Mouse (Mus musculus) forelimb bud, embryonic 11.5 days (tissue): ENCODE data around the gene Mymk.

Experiments used
- DNase-seq: peaks from one replicate; pipeline ENCODE4 v3.0.0-alpha.2; 2012; ENCODE audit warnings: low read depth, low spot score

The Mymk gene

GRCm38 (mm10) chr2:27037008-27037407 lies 35.0 kb downstream of the Mymk start:
- DNase-seq, result no peak

- DNase-seq, result no peak
These were observed 36.0 kb downstream of the Mymk start for GRCm38 (mm10) chr2:27036003-27036402.

DNA sequence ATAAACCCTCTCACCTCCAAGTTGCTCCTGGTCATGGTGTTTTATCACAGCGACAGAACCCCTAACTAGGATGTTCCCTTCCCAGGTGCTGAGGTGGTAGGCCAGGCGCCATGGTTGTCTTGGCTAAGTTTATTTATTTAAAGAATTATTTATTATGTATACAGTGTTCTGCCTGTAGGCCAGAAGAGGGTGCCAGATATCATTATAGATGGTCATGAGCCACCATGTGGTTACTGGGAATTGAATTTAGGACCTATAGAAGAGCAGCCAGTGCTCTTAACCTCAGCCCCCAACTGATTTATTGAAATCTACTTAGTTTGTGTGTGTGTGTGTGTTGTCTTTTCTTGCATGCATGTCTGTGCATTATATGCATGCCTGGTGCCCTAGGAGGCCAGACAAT lies 39.6 kb downstream of the Mymk start:
- DNase-seq, result no peak

DNA sequence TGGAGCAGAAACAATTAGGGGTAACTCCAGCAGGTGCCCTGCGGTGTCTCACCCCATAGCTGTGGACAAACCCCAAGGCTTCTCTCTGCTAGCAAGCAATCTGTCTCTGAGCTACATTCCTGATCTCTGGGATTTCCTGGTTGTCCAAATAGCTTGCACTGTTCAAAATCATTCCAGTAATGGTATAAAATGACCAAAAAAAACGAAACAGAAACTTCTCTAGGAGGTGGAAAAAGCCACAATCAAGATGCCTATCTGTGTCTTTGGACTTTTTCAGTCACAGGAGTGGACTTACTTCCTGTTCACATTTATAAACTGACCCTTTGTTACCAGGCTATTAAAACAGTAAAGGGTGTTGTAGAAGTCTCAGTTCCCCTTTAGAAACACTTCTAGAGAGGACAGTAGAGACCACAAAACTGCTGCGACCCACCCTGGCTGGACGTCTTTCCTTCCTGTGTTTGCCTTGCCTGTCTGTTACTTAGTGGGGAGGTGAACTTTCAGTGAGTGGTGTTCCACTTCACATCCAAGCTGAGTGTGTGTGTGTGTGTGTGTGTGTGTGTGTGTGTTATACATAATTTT lies 43.5 kb downstream of the Mymk start:
- no peak for DNase-seq

DNA sequence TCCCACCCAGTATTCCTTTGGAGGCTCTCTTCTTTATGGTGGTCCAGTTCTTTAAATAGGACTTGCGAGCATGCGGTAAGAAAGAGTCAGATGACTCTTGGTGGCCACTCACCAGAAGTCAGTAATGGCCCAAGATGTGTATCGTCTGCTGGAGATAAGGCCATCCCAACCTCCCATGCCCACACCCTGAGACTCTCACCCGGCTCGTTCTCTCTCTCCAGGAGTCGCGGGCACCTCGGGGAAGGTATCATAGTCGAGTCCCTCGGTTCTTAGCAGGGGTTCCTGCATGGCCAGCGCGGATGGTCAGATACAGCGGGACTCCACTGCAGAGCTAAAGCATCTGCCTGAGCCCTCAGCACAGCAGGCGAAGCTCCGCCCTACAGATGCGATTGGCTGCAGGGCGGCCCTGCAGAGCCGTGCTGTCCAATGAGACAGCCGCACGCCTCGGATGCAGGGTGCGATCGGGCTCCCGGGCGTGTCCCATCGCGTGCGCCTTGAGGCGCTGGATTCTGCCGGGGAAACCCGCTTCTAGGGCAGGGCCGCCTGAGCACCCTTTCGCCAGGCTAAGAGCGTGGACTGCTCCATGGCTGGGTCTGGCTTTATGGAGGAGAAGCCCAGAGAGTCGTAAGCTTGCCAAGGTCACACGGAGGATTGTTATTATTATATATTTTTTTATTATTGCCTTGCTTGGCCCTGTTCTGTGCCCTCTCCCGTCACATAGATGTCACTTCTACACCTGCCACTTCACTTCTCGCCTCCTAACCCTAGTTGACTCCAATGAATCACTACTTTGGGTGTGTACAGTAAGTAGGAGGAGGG lies 44.2 kb downstream of the Mymk start, which contains the start of gene Slc2a6:
TSS of gene Slc2a6 (minus strand) at position 381 of the 819 bp plus-strand sequence.
- DNase-seq, result peak; percentile 81

- DNase-seq, result no peak
These were observed 44.9 kb downstream of the Mymk start for GRCm38 (mm10) chr2:27026857-27027617.

DNA sequence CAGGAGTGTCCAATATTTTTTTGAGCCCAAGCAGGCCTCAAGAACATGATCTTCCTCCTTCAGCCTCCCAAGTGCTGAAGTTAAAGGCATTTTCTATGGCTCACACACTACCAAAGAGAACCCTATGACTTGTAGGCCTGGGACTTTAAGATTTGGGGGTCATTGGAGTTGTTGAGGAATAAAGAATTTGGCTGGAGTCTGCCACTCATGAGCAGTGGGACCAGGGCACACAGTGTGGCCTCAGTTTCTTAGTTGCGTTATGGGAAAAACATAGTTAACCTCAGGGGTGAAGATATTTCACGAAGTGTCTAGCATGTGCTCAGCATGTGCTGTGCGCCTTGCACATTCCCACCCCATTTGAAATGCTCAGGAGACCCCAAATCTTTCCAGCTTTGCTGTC lies 45.6 kb downstream of the Mymk start:
- DNase-seq, result no peak

DNA sequence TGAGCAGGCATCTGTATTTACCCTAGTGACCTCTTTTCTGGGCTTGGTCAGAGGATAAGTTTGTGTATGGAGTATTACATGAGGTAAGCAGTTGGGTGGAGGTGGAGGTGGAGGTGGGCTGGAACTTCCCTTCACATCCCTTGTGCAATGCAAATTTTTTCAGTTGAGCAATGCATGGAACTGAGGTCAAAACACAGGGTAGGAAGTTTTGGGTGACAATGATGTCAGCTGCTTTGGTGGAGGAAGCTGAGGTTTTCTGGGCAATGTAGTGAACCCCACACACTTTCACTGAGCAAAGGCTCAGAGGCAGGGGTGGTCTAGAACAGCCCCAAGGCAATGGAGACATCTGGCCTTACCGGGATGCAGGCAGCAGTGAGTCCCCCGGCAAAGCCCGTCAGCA lies 46.4 kb downstream of the Mymk start:
- DNase-seq, result no peak

GRCm38 (mm10) chr2:27024136-27024535 lies 47.8 kb downstream of the Mymk start:
- no peak for DNase-seq

GRCm38 (mm10) chr2:27022612-27023011 lies 49.4 kb downstream of the Mymk start:
- no peak for DNase-seq

- DNase-seq, result no peak
These were observed 50.9 kb downstream of the Mymk start for GRCm38 (mm10) chr2:27021103-27021502.

DNA sequence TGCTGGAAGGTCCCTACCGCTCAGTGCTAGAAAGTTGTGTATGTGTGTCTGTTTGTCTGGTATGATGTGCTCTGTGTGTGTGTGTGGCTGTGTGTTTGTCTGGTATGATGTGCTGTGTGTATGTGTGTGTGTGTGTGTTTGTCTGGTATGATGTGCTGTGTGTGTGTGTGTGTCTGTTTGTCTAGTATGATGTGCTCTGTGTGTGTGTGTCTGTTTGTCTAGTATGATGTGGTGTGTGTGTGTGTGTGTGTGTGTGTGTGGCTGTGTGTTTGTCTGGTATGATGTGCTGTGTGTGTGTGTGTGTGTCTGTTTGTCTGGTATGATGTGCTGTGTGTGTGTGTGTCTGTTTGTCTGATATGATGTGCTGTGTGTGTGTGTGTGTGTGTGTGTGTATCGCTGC lies 52.4 kb downstream of the Mymk start:
- no peak for DNase-seq

DNA sequence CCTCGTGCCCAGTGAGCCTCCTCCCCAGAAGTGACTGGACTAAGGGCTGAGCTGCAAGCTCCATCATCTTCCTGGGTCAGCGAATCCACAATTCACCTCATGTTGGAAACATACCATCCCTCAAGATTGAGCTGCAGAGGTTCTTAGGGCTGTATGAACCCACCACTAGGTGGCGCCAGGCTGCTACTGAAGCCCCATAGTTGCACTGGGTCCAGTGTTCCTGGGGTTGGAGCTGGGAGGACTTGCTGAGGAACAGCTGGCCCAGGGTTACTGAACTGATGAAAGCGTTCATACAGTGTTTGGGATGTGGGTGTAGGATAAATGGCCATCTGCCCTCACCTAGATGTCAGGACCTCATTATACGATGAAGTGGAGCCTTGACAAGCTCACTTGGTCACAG lies 54.2 kb downstream of the Mymk start:
- DNase-seq, result peak; percentile 74
